Mouse (Mus musculus): Measurements from ENCODE around the gene Ubap1l.

DNA sequence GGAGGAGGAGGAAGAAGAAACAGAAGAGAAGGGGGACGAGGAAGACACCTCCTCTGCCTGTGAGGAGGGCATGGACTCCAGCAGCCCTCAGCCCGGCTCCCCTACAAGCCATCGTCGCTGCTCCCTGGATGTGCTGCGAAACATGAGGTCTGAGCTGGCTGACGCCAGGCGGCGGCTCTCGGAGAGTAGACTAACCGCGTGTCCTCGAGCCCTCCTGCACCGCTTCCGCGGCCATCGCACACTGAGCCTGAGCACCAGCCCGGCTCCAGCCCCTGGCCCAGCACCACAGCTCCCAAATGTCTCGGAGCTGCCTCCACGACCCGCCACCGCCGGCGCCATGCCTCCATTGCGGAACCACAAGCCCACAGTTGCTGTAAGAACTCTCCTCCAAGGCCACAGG lies 10.9 kb downstream of the Ubap1l start:
- TF ChIP-seq CTCF (conservative IDR thresholded peaks at IDR 0.05; ENCODE audit: low read length) (no peak), POU5F1 (IDR thresholded peaks at IDR 0.05; ENCODE audit: borderline replicate concordance, low read length) (no peak), NANOG (IDR thresholded peaks at IDR 0.05; ENCODE audit: borderline replicate concordance, low read length) (no peak)

Data from E14TG2a.4 (cell line).